Mouse (Mus musculus): ENCODE measurements around the gene Parp14. TPM values are rescaled to one million over a fixed set of nuclear protein-coding genes. Genes with fewer than 3 reads are reported as not detected.

The Parp14 gene
- polyA plus RNA-seq, 1 experiment from 2014 or later, result 2.3 TPM

GRCm38 (mm10) chr16:35869126-35869525 lies 2.2 kb downstream of the Parp14 start:
- Histone ChIP-seq H3K27ac (ENCODE audit: low read depth) (peak overlapping the region; percentile 55; the same call in 1 of the 2 replicates), H3K9ac (replicated peaks) (0 out of 2 replicates have a peak overlapping the region, but pooled peaks have one; percentile 8), H3K9me3 (ENCODE audit: low read length) (no peaks in the 10 kb centered on the region), H3K4me1 (ENCODE audit: insufficient read depth) (peaks cover 30% of the 10 kb centered on the region), H3K4me3 (ENCODE audit: low read depth, low read length) (peak overlapping the region; percentile 99), H3K4me2 (ENCODE audit: low read depth, low read length) (peak overlapping the region; percentile 80), H3K36me3 (replicated peaks; ENCODE audit: insufficient read depth, low read length) (peaks cover 21% of the 10 kb centered on the region), H3K27me3 (ENCODE audit: insufficient read depth, low read length) (peaks cover 8% of the 10 kb centered on the region; the same call in 1 of the 2 replicates)
- WGBS (ENCODE audit: insufficient replicate concordance), result 20% methylated on average over 3 of the region's 3 CpGs
- 0 out of 2 replicates have a peak, but pooled peaks have one; percentile 9 for ATAC-seq
- DNase-seq, result no peak
- peak; percentile 39 for TF ChIP-seq CTCF (IDR thresholded peaks at IDR 0.05; ENCODE audit: low read depth)
- TF ChIP-seq EP300 (IDR thresholded peaks at IDR 0.05; ENCODE audit: low read depth), result no peak

GRCm38 (mm10) chr16:35867726-35868125 lies 3.6 kb downstream of the Parp14 start:
- no peak for ATAC-seq
- Histone ChIP-seq H3K36me3 (replicated peaks; ENCODE audit: insufficient read depth, low read length) (peaks cover 31% of the 10 kb centered on the region), H3K4me3 (ENCODE audit: low read depth, low read length) (no peak overlapping the region), H3K27me3 (ENCODE audit: insufficient read depth, low read length) (peaks cover under 1% of the 10 kb centered on the region; the same call in 1 of the 2 replicates), H3K4me2 (ENCODE audit: low read depth, low read length) (no peak overlapping the region), H3K4me1 (ENCODE audit: insufficient read depth) (peaks cover 30% of the 10 kb centered on the region), H3K9me3 (ENCODE audit: low read length) (no peaks in the 10 kb centered on the region), H3K27ac (ENCODE audit: low read depth) (no peak overlapping the region), H3K9ac (replicated peaks) (no peak overlapping the region)
- 72% methylated on average over 11 of the region's 11 CpGs for WGBS (ENCODE audit: insufficient replicate concordance)
- TF ChIP-seq EP300 (IDR thresholded peaks at IDR 0.05; ENCODE audit: low read depth) (no peak), CTCF (IDR thresholded peaks at IDR 0.05; ENCODE audit: low read depth) (no peak)
- DNase-seq, result no peak

GRCm38 (mm10) chr16:35862057-35862456 lies 9.3 kb downstream of the Parp14 start:
- Histone ChIP-seq H3K9me3 (ENCODE audit: low read length) (peaks cover 4% of the 10 kb centered on the region; the same call in 1 of the 2 replicates), H3K27me3 (ENCODE audit: insufficient read depth, low read length) (no peaks in the 10 kb centered on the region), H3K4me3 (ENCODE audit: low read depth, low read length) (no peak overlapping the region), H3K36me3 (replicated peaks; ENCODE audit: insufficient read depth, low read length) (peaks cover 72% of the 10 kb centered on the region), H3K9ac (replicated peaks) (no peak overlapping the region), H3K4me1 (ENCODE audit: insufficient read depth) (no peaks in the 10 kb centered on the region), H3K4me2 (ENCODE audit: low read depth, low read length) (no peak overlapping the region), H3K27ac (ENCODE audit: low read depth) (no peak overlapping the region)
- TF ChIP-seq CTCF (IDR thresholded peaks at IDR 0.05; ENCODE audit: low read depth), result peak; percentile 68
- TF ChIP-seq EP300 (IDR thresholded peaks at IDR 0.05; ENCODE audit: low read depth), result no peak
- DNase-seq (no peak), ATAC-seq (no peak)
- 100% methylated on average over 1 of the region's 1 CpGs for WGBS (ENCODE audit: insufficient replicate concordance)

GRCm38 (mm10) chr16:35860236-35860635 lies 11.1 kb downstream of the Parp14 start:
- Histone ChIP-seq H3K9me3 (ENCODE audit: low read length) (peaks cover 4% of the 10 kb centered on the region; the same call in 1 of the 2 replicates), H3K36me3 (replicated peaks; ENCODE audit: insufficient read depth, low read length) (peaks cover 67% of the 10 kb centered on the region), H3K4me3 (ENCODE audit: low read depth, low read length) (no peak overlapping the region), H3K9ac (replicated peaks) (no peak overlapping the region), H3K4me2 (ENCODE audit: low read depth, low read length) (no peak overlapping the region), H3K27ac (ENCODE audit: low read depth) (no peak overlapping the region), H3K27me3 (ENCODE audit: insufficient read depth, low read length) (no peaks in the 10 kb centered on the region), H3K4me1 (ENCODE audit: insufficient read depth) (no peaks in the 10 kb centered on the region)
- WGBS (ENCODE audit: insufficient replicate concordance), result 85% methylated on average over 16 of the region's 16 CpGs
- ATAC-seq (no peak), DNase-seq (no peak)
- TF ChIP-seq CTCF (IDR thresholded peaks at IDR 0.05; ENCODE audit: low read depth), result no peak

GRCm38 (mm10) chr16:35856766-35857165 lies 14.6 kb downstream of the Parp14 start:
- Histone ChIP-seq H3K4me3 (ENCODE audit: low read depth, low read length) (no peak overlapping the region), H3K27me3 (ENCODE audit: insufficient read depth, low read length) (no peaks in the 10 kb centered on the region), H3K36me3 (replicated peaks; ENCODE audit: insufficient read depth, low read length) (peaks cover 46% of the 10 kb centered on the region), H3K4me1 (ENCODE audit: insufficient read depth) (no peaks in the 10 kb centered on the region), H3K27ac (ENCODE audit: low read depth) (no peak overlapping the region; the same call in 1 of the 2 replicates), H3K9ac (replicated peaks) (no peak overlapping the region), H3K4me2 (ENCODE audit: low read depth, low read length) (peak overlapping the region; percentile 4), H3K9me3 (ENCODE audit: low read length) (peaks cover under 1% of the 10 kb centered on the region; the same call in 1 of the 2 replicates)
- peak; percentile 32 for DNase-seq
- TF ChIP-seq EP300 (IDR thresholded peaks at IDR 0.05; ENCODE audit: low read depth), result peak; percentile 74; the same call in 1 of the 2 replicates
- TF ChIP-seq CTCF (IDR thresholded peaks at IDR 0.05; ENCODE audit: low read depth), result no peak
- peak; percentile 90 for ATAC-seq
- WGBS (ENCODE audit: insufficient replicate concordance), result 64% methylated on average over 18 of the region's 18 CpGs

- Histone ChIP-seq H3K4me2 (ENCODE audit: low read depth, low read length) (no peak overlapping the region), H3K4me1 (ENCODE audit: insufficient read depth) (no peaks in the 10 kb centered on the region), H3K4me3 (ENCODE audit: low read depth, low read length) (no peak overlapping the region), H3K27me3 (ENCODE audit: insufficient read depth, low read length) (no peaks in the 10 kb centered on the region), H3K9me3 (ENCODE audit: low read length) (no peaks in the 10 kb centered on the region), H3K9ac (replicated peaks) (no peak overlapping the region), H3K27ac (ENCODE audit: low read depth) (no peak overlapping the region), H3K36me3 (replicated peaks; ENCODE audit: insufficient read depth, low read length) (peaks cover 43% of the 10 kb centered on the region)
- no peak for TF ChIP-seq CTCF (IDR thresholded peaks at IDR 0.05; ENCODE audit: low read depth)
- no peak for DNase-seq
- 77% methylated on average over 4 of the region's 4 CpGs for WGBS (ENCODE audit: insufficient replicate concordance)
- ATAC-seq, result no peak
These were observed 15.5 kb downstream of the Parp14 start for GRCm38 (mm10) chr16:35855846-35856245.

GRCm38 (mm10) chr16:35847138-35847537 lies 24.2 kb downstream of the Parp14 start:
- TF ChIP-seq EP300 (IDR thresholded peaks at IDR 0.05; ENCODE audit: low read depth) (no peak), CTCF (IDR thresholded peaks at IDR 0.05; ENCODE audit: low read depth) (no peak)
- H3K4me2 ChIP-seq (ENCODE audit: low read depth, low read length), result no peak overlapping the region
- ATAC-seq (no peak), DNase-seq (no peak)
- no peak overlapping the region for H3K4me3 ChIP-seq (ENCODE audit: low read depth, low read length)
- no peaks in the 10 kb centered on the region for H3K27me3 ChIP-seq (ENCODE audit: insufficient read depth, low read length)
- peaks cover 35% of the 10 kb centered on the region for H3K36me3 ChIP-seq (replicated peaks; ENCODE audit: insufficient read depth, low read length)
- H3K27ac ChIP-seq (ENCODE audit: low read depth), result no peak overlapping the region
- no peaks in the 10 kb centered on the region for H3K4me1 ChIP-seq (ENCODE audit: insufficient read depth)
- H3K9me3 ChIP-seq (ENCODE audit: low read length), result no peaks in the 10 kb centered on the region
- H3K9ac ChIP-seq (replicated peaks), result no peak overlapping the region

Data from liver, postnatal 0 days (tissue).